Mouse (Mus musculus) B cell, adult 2 months (primary cell): ENCODE measurements around the gene Fars2.
"Not testable (repeated sequence)": the region's sequence is repeated elsewhere in the genome, so short reads cannot be mapped to it uniquely, and the experiment has no call there.

ENCODE experiments used
- DNase-seq, 2 experiments: peaks; one replicate each; pipeline ENCODE4 v3.0.0; 2022

Gene Fars2

GRCm38 (mm10) chr13:36297950-36298781 lies 181.0 kb downstream of the Fars2 start:
- DNase-seq = no peak

- no peak for DNase-seq
Measured at GRCm38 (mm10) chr13:36298782-36299031, 181.5 kb downstream of the Fars2 start.

GRCm38 (mm10) chr13:36302770-36303169 lies 185.6 kb downstream of the Fars2 start:
- no peak for DNase-seq

- DNase-seq = no peak
Measured at GRCm38 (mm10) chr13:36305306-36305705, 188.1 kb downstream of the Fars2 start.

- no peak for DNase-seq
Measured at GRCm38 (mm10) chr13:36307386-36307785, 190.2 kb downstream of the Fars2 start.

GRCm38 (mm10) chr13:36309160-36309559 lies 191.9 kb downstream of the Fars2 start:
- DNase-seq = no peak

- DNase-seq = no peak
Measured at GRCm38 (mm10) chr13:36314218-36314617, 197.0 kb downstream of the Fars2 start.

- peak; percentile 11 for DNase-seq
Measured at GRCm38 (mm10) chr13:36314860-36315800, 197.9 kb downstream of the Fars2 start.

- DNase-seq = no peak
Measured at GRCm38 (mm10) chr13:36317824-36318223, 200.6 kb downstream of the Fars2 start.

- no peak for DNase-seq
Measured at GRCm38 (mm10) chr13:36324624-36325023, 207.4 kb downstream of the Fars2 start.

GRCm38 (mm10) chr13:36326539-36326938 lies 209.3 kb downstream of the Fars2 start:
- DNase-seq = no peak

- DNase-seq = no peak
Measured at GRCm38 (mm10) chr13:36329871-36330270, 212.7 kb downstream of the Fars2 start.

- no peak for DNase-seq
Measured at GRCm38 (mm10) chr13:36330542-36330941, 213.3 kb downstream of the Fars2 start.

GRCm38 (mm10) chr13:36334748-36335147 lies 217.5 kb downstream of the Fars2 start:
- DNase-seq = no peak

GRCm38 (mm10) chr13:36351529-36351928 lies 234.3 kb downstream of the Fars2 start:
- DNase-seq = no peak

- DNase-seq = no peak
Measured at GRCm38 (mm10) chr13:36357469-36357868, 240.3 kb downstream of the Fars2 start.

GRCm38 (mm10) chr13:36361419-36361818 lies 244.2 kb downstream of the Fars2 start:
- no peak for DNase-seq

GRCm38 (mm10) chr13:36365719-36366118 lies 248.5 kb downstream of the Fars2 start:
- not testable (repeated sequence) for DNase-seq

GRCm38 (mm10) chr13:36366304-36366703 lies 249.1 kb downstream of the Fars2 start:
- DNase-seq = no peak

GRCm38 (mm10) chr13:36367712-36368491 lies 250.7 kb downstream of the Fars2 start:
- no peak for DNase-seq

- DNase-seq = no peak
Measured at GRCm38 (mm10) chr13:36368799-36369198, 251.6 kb downstream of the Fars2 start.

- DNase-seq = no peak
Measured at GRCm38 (mm10) chr13:36369400-36369799, 252.2 kb downstream of the Fars2 start.

- no peak for DNase-seq
Measured at GRCm38 (mm10) chr13:36383236-36383635, 266.0 kb downstream of the Fars2 start.
